Mouse (Mus musculus) spleen, adult 2 months (tissue): ENCODE measurements around the gene Mlip. TPM values are rescaled to one million over a fixed set of nuclear protein-coding genes. Genes with fewer than 3 reads are reported as not detected.
"Not testable (repeated sequence)": the region's sequence is repeated elsewhere in the genome, so short reads cannot be mapped to it uniquely, and the experiment has no call there.

ENCODE experiments used
- DNase-seq, 2 experiments: peaks; one replicate each; pipeline versions ENCODE4 v3.0.0 to v3.0.0-alpha.2; 2012 to 2021; ENCODE audit warnings: low spot score in 2 of 2, low read depth in 1 of 2
- H3K27ac ChIP-seq: fragments of 200-500 bp; 2 replicates; pipeline ENCODE4 v1.5.1; 2012; ENCODE audit warnings: low read length, inconsistent platforms; ENCODE audit not compliant: insufficient read depth
- H3K27me3 ChIP-seq: fragments of 200-500 bp; 2 replicates; pipeline ENCODE4 v1.6.1; 2012; ENCODE audit warnings: mild to moderate bottlenecking, moderate library complexity, low read length, inconsistent platforms; ENCODE audit not compliant: control insufficient read depth, insufficient read depth
- H3K36me3 ChIP-seq: fragments of 200-500 bp; 2 replicates; pipeline ENCODE4 v1.6.1; 2012; ENCODE audit warnings: mild to moderate bottlenecking, low read length, inconsistent platforms; ENCODE audit not compliant: control insufficient read depth, insufficient read depth
- H3K4me1 ChIP-seq: fragments of 200-500 bp; 2 replicates; pipeline ENCODE4 v1.6.1; 2011; ENCODE audit warnings: inconsistent platforms; ENCODE audit not compliant: control insufficient read depth, insufficient read depth, insufficient read length
- H3K4me3 ChIP-seq: fragments of 200-500 bp; 2 replicates; pipeline ENCODE4 v1.5.1; 2011; ENCODE audit warnings: mild to moderate bottlenecking, inconsistent platforms; ENCODE audit not compliant: insufficient read depth, insufficient read length; ENCODE audit errors: extremely low read depth
- CTCF ChIP-seq: fragments of 200-500 bp; IDR thresholded peaks from 2 replicates; pipeline ENCODE4 v1.5.1; 2011; ENCODE audit warnings: mild to moderate bottlenecking, inconsistent platforms; ENCODE audit not compliant: insufficient read depth, insufficient read length, insufficient replicate concordance; ENCODE audit errors: extremely low read depth
- POLR2A ChIP-seq: fragments of 200-500 bp; IDR thresholded peaks from 2 replicates; pipeline ENCODE4 v1.6.1; 2011; ENCODE audit warnings: low read depth, low read length, inconsistent platforms
- WGBS: fragments of 180-500 bp; shearing (Covaris S2); methylation state at CpG from one replicate; pipeline ENCODE4 v1.1.7; 2018; 5-methylcytosine and 5-hydroxymethylcytosine counted together
- polyA plus RNA-seq: library from polyadenylated mRNA; depleted of rRNA; stranded (reverse); fragments of >200 nt; gene quantifications from 2 replicates; pipeline ENCODE4 v1.2.3, GENCODE M21; 2012

Mlip gene
- polyA plus RNA-seq, 1 experiment, result not detected

GRCm38 (mm10) chr9:77376561-77376960 is 23.8 kb upstream of the Mlip start:
- WGBS, result 85% methylated on average over 7 of the region's 7 CpGs
- no peak overlapping the region for H3K27ac ChIP-seq
- TF ChIP-seq POLR2A, result no peak
- no peak for TF ChIP-seq CTCF
- no peaks in the 10 kb centered on the region for H3K36me3 ChIP-seq
- no peak overlapping the region for H3K4me3 ChIP-seq
- no peaks in the 10 kb centered on the region for H3K4me1 ChIP-seq
- H3K27me3 ChIP-seq, result no peaks in the 10 kb centered on the region
- DNase-seq, result no peak

GRCm38 (mm10) chr9:77370706-77371105 is 17.9 kb upstream of the Mlip start:
- TF ChIP-seq POLR2A, result no peak
- TF ChIP-seq CTCF, result no peak
- no peaks in the 10 kb centered on the region for H3K27me3 ChIP-seq

GRCm38 (mm10) chr9:77369262-77369661 is 16.5 kb upstream of the Mlip start:
- TF ChIP-seq POLR2A, result no peak
- no peak for TF ChIP-seq CTCF
- no peaks in the 10 kb centered on the region for H3K4me1 ChIP-seq
- no peak overlapping the region for H3K27ac ChIP-seq
- no peak overlapping the region for H3K4me3 ChIP-seq
- no peaks in the 10 kb centered on the region for H3K27me3 ChIP-seq
- 80% methylated on average over 9 of the region's 9 CpGs for WGBS
- no peaks in the 10 kb centered on the region for H3K36me3 ChIP-seq
- DNase-seq, result no peak

More at GRCm38 (mm10) chr9:77370706-77371105, 17.9 kb upstream of the Mlip start:
- no peaks in the 10 kb centered on the region for H3K36me3 ChIP-seq
- no peaks in the 10 kb centered on the region for H3K4me1 ChIP-seq
- H3K27ac ChIP-seq, result no peak overlapping the region
- no peak overlapping the region for H3K4me3 ChIP-seq
- DNase-seq, result no peak
- 83% methylated on average over 3 of the region's 3 CpGs for WGBS

- not testable (repeated sequence) for DNase-seq, H3K4me3 ChIP-seq, H3K27ac ChIP-seq, H3K4me1 ChIP-seq, H3K27me3 ChIP-seq, H3K36me3 ChIP-seq
- WGBS, result 88% methylated on average over 9 of the region's 9 CpGs
Observed at GRCm38 (mm10) chr9:77364681-77365080, 11.9 kb upstream of the Mlip start.

- H3K4me1 ChIP-seq, result no peaks in the 10 kb centered on the region
- no peak overlapping the region for H3K4me3 ChIP-seq
- no peaks in the 10 kb centered on the region for H3K36me3 ChIP-seq
- DNase-seq, result no peak
- no peak overlapping the region for H3K27ac ChIP-seq
- H3K27me3 ChIP-seq, result no peaks in the 10 kb centered on the region
- TF ChIP-seq CTCF, result no peak
- no peak for TF ChIP-seq POLR2A
Observed at GRCm38 (mm10) chr9:77362906-77363305, 10.1 kb upstream of the Mlip start.

- Histone ChIP-seq H3K27ac (no peak overlapping the region), H3K4me3 (no peak overlapping the region), H3K4me1 (no peaks in the 10 kb centered on the region), H3K27me3 (no peaks in the 10 kb centered on the region), H3K36me3 (no peaks in the 10 kb centered on the region)
- WGBS, result 42% methylated on average over 8 of the region's 8 CpGs
- TF ChIP-seq POLR2A (no peak), CTCF (no peak)
- peak in 1 of 2 experiments; percentile 67 for DNase-seq
Observed at GRCm38 (mm10) chr9:77360654-77361053, 7.9 kb upstream of the Mlip start.

GRCm38 (mm10) chr9:77359278-77359973 is 6.7 kb upstream of the Mlip start:
- DNase-seq, result no peak
- WGBS, result 86% methylated on average over 10 of the region's 10 CpGs
- Histone ChIP-seq H3K27ac (no peak overlapping the region), H3K36me3 (no peaks in the 10 kb centered on the region), H3K4me3 (no peak overlapping the region), H3K4me1 (no peaks in the 10 kb centered on the region), H3K27me3 (no peaks in the 10 kb centered on the region)
- TF ChIP-seq CTCF (no peak), POLR2A (no peak)
